Comparison of ENCODE assay signal across 21 mouse cellular contexts in the genomic region with DNA sequence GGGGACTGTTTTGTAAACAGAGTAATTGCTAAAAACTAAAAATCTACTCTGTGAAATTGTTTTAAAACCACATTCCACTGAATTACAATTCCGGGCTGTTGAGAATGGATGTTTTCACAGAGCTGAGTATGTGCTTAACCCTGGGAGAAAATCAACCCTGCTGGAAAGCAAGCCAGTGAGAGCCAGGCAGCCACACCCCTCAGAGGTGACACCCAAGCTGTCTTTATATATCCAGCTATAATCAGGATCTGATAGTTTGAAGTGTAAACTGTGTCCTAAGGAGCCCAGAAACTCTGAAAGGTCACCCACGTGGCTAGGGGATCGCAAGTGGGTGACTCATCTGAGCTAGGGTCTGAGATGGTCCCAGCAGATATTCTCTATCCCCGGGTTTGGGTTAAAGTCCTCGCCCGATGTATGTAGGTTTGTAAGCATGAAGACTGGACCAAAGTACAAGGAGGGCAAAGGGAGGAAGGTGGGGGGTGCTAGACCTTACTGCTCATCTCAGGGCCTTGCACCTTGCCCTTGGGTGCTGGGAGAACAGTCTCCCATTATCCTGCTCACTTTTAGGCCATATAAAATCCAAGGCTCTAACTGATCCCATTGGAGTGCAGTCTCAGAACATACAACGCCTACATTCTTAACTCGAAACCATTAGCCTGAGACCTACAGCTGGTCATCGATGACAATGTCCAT. TPM values are rescaled to one million over a fixed set of nuclear protein-coding genes. Genes with fewer than 3 reads are reported as not detected.
DNase-seq lines count a peak whose midpoint lies in the region; ATAC-seq and TF ChIP-seq lines count a peak whose summit lies in the region.
"Had no signal": no experiment of that assay in that cellular context is flagged by ENCODE, and none has a peak within 500 bp of the region (broad histone marks: within the 10 kb centered on the region; RNA-seq: fewer than 3 reads in every experiment).

No protein-coding gene starts in this region.

- no peak overlapping the region for H3K9ac ChIP-seq in intestine, embryonic 14.5 days (ENCODE audit: low read length)
- no peak overlapping the region for H3K9ac ChIP-seq in intestine, postnatal 0 days (ENCODE audit: low read depth, low read length)
- no peak overlapping the region for H3K9ac ChIP-seq in kidney, embryonic 15.5 days
- H3K9ac ChIP-seq: hindbrain, embryonic 14.5 days; limb, embryonic 15.5 days; midbrain, embryonic 15.5 days had no signal

- H3K4me2 ChIP-seq in intestine, embryonic 14.5 days (ENCODE audit: low read length) = no peak overlapping the region
- H3K4me2 ChIP-seq in intestine, postnatal 0 days (replicated peaks; ENCODE audit: low read depth) = peak overlapping the region; percentile 32; the same call in 1 of the 2 replicates
- H3K4me2 ChIP-seq in kidney, embryonic 15.5 days = no peak overlapping the region
- H3K4me2 ChIP-seq: hindbrain, embryonic 14.5 days; limb, embryonic 15.5 days; midbrain, embryonic 15.5 days had no signal

- no peak for DNase-seq in intestine, embryonic 14.5 days (ENCODE audit: low spot score)
- peak; percentile 46 to 67 for DNase-seq in kidney, postnatal 4 days
- no peak for DNase-seq in layer of hippocampus, adult 9-10 months (ENCODE audit: low spot score)
- no peak for DNase-seq in ovary, postnatal 14 days (ENCODE audit: low spot score)
- no peak for DNase-seq in left cerebral cortex, postnatal 10 days (ENCODE audit: extremely low spot score in 1 of 2, low spot score in 2 of 2)
- no peak for DNase-seq in spleen, adult 12 weeks (ENCODE audit: low spot score)
- DNase-seq: adrenal gland, adult 8-10 months; cerebellum, adult 11-12 months; gastrocnemius, postnatal 14 days; heart, adult 18-20 months; heart, postnatal 36 days; layer of hippocampus, postnatal 36 days; lung, postnatal 10 days; retina, postnatal 1 day; thymus, postnatal 36 days had no signal

- no peaks in the 10 kb centered on the region for H3K9me3 ChIP-seq in intestine, embryonic 14.5 days (ENCODE audit: control insufficient read depth, low read length)
- H3K9me3 ChIP-seq in intestine, postnatal 0 days (ENCODE audit: control insufficient read depth) = no peaks in the 10 kb centered on the region
- no peaks in the 10 kb centered on the region for H3K9me3 ChIP-seq in kidney, embryonic 15.5 days (replicated peaks)
- H3K9me3 ChIP-seq: forebrain, embryonic 10.5 days; limb, embryonic 15.5 days; midbrain, embryonic 15.5 days had no signal

- H3K4me1 ChIP-seq in intestine, embryonic 14.5 days (replicated peaks; ENCODE audit: control insufficient read depth, insufficient read depth, low read length) = peaks cover 23% of the 10 kb centered on the region
- 0 out of 2 replicates have a peak, but pooled peaks cover 11% of the 10 kb centered on the region for H3K4me1 ChIP-seq in intestine, postnatal 0 days (replicated peaks; ENCODE audit: control insufficient read depth, insufficient read depth, low read length)
- peaks cover 80% of the 10 kb centered on the region for H3K4me1 ChIP-seq in kidney, embryonic 15.5 days
- H3K4me1 ChIP-seq: midbrain, embryonic 15.5 days had no signal

- intact Hi-C loops in left cerebral cortex, postnatal 10 days (cut with DNase I) = no loop called here

- peak; percentile 34; the same call in 1 of the 2 replicates for ATAC-seq in intestine, embryonic 14.5 days (replicated peaks; ENCODE audit: low FRiP score, low TSS enrichment, low read depth)
- ATAC-seq in intestine, postnatal 0 days = peak; percentile 96
- peak; percentile 26; the same call in 1 of the 2 replicates for ATAC-seq in kidney, embryonic 15.5 days (replicated peaks; ENCODE audit: low FRiP score)
- ATAC-seq: midbrain, embryonic 15.5 days had no signal

- WGBS in intestine, embryonic 14.5 days = 74% methylated on average over 9 of the region's 9 CpGs
- 39% methylated on average over 9 of the region's 9 CpGs for WGBS in intestine, postnatal 0 days
- WGBS in kidney, embryonic 15.5 days = 62% methylated on average over 9 of the region's 9 CpGs

- no peak for TF ChIP-seq CTCF in intestine, postnatal 0 days (IDR thresholded peaks at IDR 0.05; ENCODE audit: low read depth)

- H3K4me3 ChIP-seq in intestine, embryonic 14.5 days (ENCODE audit: low read depth, low read length) = no peak overlapping the region
- no peak overlapping the region for H3K4me3 ChIP-seq in intestine, postnatal 0 days (ENCODE audit: low read depth, low read length)
- no peak overlapping the region for H3K4me3 ChIP-seq in kidney, embryonic 15.5 days (replicated peaks)
- H3K4me3 ChIP-seq: forebrain, embryonic 10.5 days; limb, embryonic 15.5 days; midbrain, embryonic 15.5 days had no signal

- no peaks in the 10 kb centered on the region for H3K36me3 ChIP-seq in intestine, embryonic 14.5 days (ENCODE audit: control insufficient read depth, insufficient read depth, low read length)
- H3K36me3 ChIP-seq in intestine, postnatal 0 days (ENCODE audit: control insufficient read depth, insufficient read depth) = no peaks in the 10 kb centered on the region
- H3K36me3 ChIP-seq in kidney, embryonic 15.5 days = no peaks in the 10 kb centered on the region
- H3K36me3 ChIP-seq: forebrain, embryonic 10.5 days; limb, embryonic 15.5 days; midbrain, embryonic 15.5 days had no signal

- no peaks in the 10 kb centered on the region for H3K27me3 ChIP-seq in intestine, embryonic 14.5 days (replicated peaks; ENCODE audit: control insufficient read depth, insufficient read depth, low read length)
- H3K27me3 ChIP-seq in intestine, postnatal 0 days (replicated peaks; ENCODE audit: control insufficient read depth, insufficient read depth, low read length) = no peaks in the 10 kb centered on the region
- no peaks in the 10 kb centered on the region for H3K27me3 ChIP-seq in kidney, embryonic 15.5 days
- H3K27me3 ChIP-seq: limb, embryonic 15.5 days; midbrain, embryonic 15.5 days had no signal

- H3K27ac ChIP-seq in intestine, embryonic 14.5 days (ENCODE audit: low read depth) = no peak overlapping the region
- no peak overlapping the region for H3K27ac ChIP-seq in intestine, postnatal 0 days (ENCODE audit: low read depth, low read length)
- peak overlapping the region; percentile 70 for H3K27ac ChIP-seq in kidney, embryonic 15.5 days
- H3K27ac ChIP-seq: forebrain, embryonic 10.5 days; hindbrain, embryonic 14.5 days; limb, embryonic 15.5 days; midbrain, embryonic 15.5 days had no signal

RNA-seq across cellular contexts. Expression of a gene that starts 20.2 kb away (rescaled TPM):
- polyA plus RNA-seq in intestine, embryonic 14.5 days (2014; fragmentation: Nextera tagmentation; extraction: Ambion mirVana) = 12.3 and 14.2 TPM in 2 replicates
- 6.6 and 6.8 TPM in 2 replicates for polyA plus RNA-seq in intestine, postnatal 0 days (2015; fragmentation: Nextera tagmentation; extraction: Ambion mirVana)
- 17.1 and 18.7 TPM in 2 replicates for polyA plus RNA-seq in kidney, embryonic 15.5 days (2015; fragmentation: Nextera tagmentation; extraction: Ambion mirVana)
- total RNA-seq in left cerebral cortex, postnatal 10 days (2021) = 1 to 10 TPM; 5.4 to 7.8 TPM

Comparison
In these comparisons a context has a peak if more than half of its experiments do, and no peak if none do; other contexts are left out.
1. ATAC-seq: peak in every context shown above with its lines; median percentile 96 in intestine, postnatal 0 days; 34 in intestine, embryonic 14.5 days; 26 in kidney, embryonic 15.5 days.
2. DNase-seq: peak in kidney, postnatal 4 days (2 of 2); none in intestine, embryonic 14.5 days (single experiment), layer of hippocampus, adult 9-10 months (single experiment), ovary, postnatal 14 days (single experiment), left cerebral cortex, postnatal 10 days (0 of 2) and spleen, adult 12 weeks (single experiment).